Mouse (Mus musculus) limb, embryonic 15.5 days (tissue): ENCODE results near the gene Xpo4. TPM values are rescaled to one million over a fixed set of nuclear protein-coding genes. Genes with fewer than 3 reads are reported as not detected.
A peak's percentile ranks its signal among the peaks of the same experiment; 100 is the strongest.
"Not testable (repeated sequence)": the region's sequence is repeated elsewhere in the genome, so short reads cannot be mapped to it uniquely, and the experiment has no call there.

Source experiments
- ATAC-seq: fragments of 200-750 bp; cut with Nextera tagmentation; 2 replicates; pipeline ENCODE4 v1.8.0; 2017; ENCODE audit warnings: low read depth, moderate TSS enrichment; ENCODE audit not compliant: insufficient number of reproducible peaks, low FRiP score, low TSS enrichment
- H3K27ac ChIP-seq: fragments of 300-500 bp; sonication (generic); 2 replicates; pipeline ENCODE4 v1.5.1; 2015; ENCODE audit warnings: moderate library complexity, mild to moderate bottlenecking, inconsistent platforms
- H3K27me3 ChIP-seq: fragments of 300-500 bp; sonication (generic); 2 replicates; pipeline ENCODE4 v1.6.1; 2015; ENCODE audit warnings: inconsistent platforms
- H3K36me3 ChIP-seq: fragments of 300-500 bp; sonication (generic); 2 replicates; pipeline ENCODE4 v1.6.1; 2015; ENCODE audit warnings: inconsistent platforms
- H3K4me1 ChIP-seq: fragments of 300-500 bp; sonication (generic); 2 replicates; pipeline ENCODE4 v1.6.1; 2015; ENCODE audit warnings: inconsistent platforms
- H3K4me2 ChIP-seq: fragments of 300-500 bp; sonication (generic); 2 replicates; pipeline ENCODE4 v1.6.1; 2015; ENCODE audit warnings: mild to moderate bottlenecking, inconsistent platforms
- H3K4me3 ChIP-seq: fragments of 300-500 bp; sonication (generic); 2 replicates; pipeline ENCODE4 v1.5.1; 2015; ENCODE audit warnings: mild to moderate bottlenecking, inconsistent platforms
- H3K9ac ChIP-seq: fragments of 300-500 bp; sonication (generic); 2 replicates; pipeline ENCODE4 v1.6.1; 2015; ENCODE audit warnings: inconsistent platforms
- H3K9me3 ChIP-seq: fragments of 300-500 bp; sonication (generic); 2 replicates; pipeline ENCODE4 v1.6.1; 2016; ENCODE audit warnings: inconsistent platforms
- WGBS: fragments of 180-500 bp; shearing (Covaris S2); methylation state at CpG from one replicate; pipeline ENCODE4 v1.1.7; 2015; 5-methylcytosine and 5-hydroxymethylcytosine counted together
- polyA plus RNA-seq: library from polyadenylated mRNA; unstranded; fragments of >200 nt; fragmentation: Nextera tagmentation; extraction: Ambion mirVana; gene quantifications from 2 replicates; pipeline ENCODE4 v1.2.1, GENCODE M21; 2015

The Xpo4 gene
- polyA plus RNA-seq, 1 experiment from 2014 or later = 18.7 TPM

DNA sequence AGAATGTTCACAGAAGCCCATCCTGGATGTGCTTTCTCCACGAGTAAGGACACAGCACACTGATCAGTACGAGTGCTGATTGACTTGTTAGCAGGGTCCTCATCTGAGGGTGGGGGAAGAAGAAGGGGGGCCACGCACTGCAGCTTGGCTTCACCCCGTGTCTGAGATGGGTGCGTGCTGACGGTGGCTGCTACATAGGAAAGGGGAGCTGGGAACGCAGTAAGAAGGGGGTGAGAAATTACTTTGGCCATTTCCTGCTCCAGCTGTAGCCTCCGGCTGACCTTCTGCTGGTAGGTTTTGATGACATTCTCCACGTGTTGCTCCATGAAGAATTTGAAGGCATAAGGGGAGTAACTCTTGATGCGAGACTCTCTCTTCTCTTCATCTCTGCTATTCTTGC, 33.8 kb upstream of the Xpo4 start:
- Histone ChIP-seq H3K36me3 (peaks cover 79% of the 10 kb centered on the region), H3K9me3 (no peaks in the 10 kb centered on the region), H3K9ac (no peak overlapping the region), H3K4me2 (no peak overlapping the region), H3K27me3 (no peaks in the 10 kb centered on the region), H3K4me3 (no peak overlapping the region), H3K4me1 (peaks cover 3% of the 10 kb centered on the region; the same call in 1 of the 2 replicates), H3K27ac (no peak overlapping the region)
- ATAC-seq = no peak
- WGBS = 91% methylated on average over 10 of the region's 10 CpGs

DNA sequence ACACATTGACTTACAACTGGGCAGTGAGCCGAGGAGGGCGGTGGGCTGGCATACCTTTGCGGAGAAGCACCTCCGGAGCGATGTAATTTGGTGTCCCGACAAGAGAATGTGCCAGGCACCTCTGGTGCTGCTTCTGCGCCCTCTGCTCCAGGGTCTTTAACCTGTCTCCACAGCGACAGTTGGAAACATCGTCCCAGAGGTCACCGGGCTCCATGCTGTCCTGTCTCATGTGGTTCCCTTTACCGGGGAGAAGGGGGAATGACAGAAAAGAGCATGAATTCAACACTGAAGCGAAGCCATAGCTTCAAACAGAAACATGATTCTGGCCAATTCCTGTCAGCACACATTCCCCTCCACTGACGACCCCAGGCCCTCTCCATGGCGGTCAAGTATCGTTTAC, 30.8 kb upstream of the Xpo4 start:
- H3K4me3 ChIP-seq = no peak overlapping the region
- 89% methylated on average over 15 of the region's 15 CpGs for WGBS
- no peak for ATAC-seq

DNA sequence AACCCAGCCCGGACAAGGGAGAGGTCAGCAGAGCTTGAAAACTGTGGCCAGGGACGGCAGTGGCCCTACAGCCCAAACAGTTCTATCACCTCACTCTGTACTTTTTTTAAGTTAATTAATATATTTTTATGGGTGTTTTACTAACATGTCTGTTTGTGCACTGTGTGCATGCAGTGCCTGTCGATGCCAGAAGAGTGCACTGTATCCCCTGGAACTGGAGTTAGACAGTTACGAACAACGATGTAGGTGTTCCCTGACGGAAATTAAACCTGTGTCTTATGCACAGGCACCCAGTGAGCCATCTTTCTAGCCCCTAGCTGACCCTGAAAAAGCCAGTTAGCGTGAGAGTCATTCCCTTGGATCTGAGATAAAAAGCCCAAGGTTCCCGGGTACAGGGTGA, 30.3 kb upstream of the Xpo4 start:
- Histone ChIP-seq H3K9me3 (no peaks in the 10 kb centered on the region), H3K27ac (no peak overlapping the region), H3K4me2 (no peak overlapping the region), H3K36me3 (peaks cover 85% of the 10 kb centered on the region), H3K4me3 (no peak overlapping the region), H3K4me1 (no peaks in the 10 kb centered on the region), H3K9ac (no peak overlapping the region), H3K27me3 (no peaks in the 10 kb centered on the region)
- no peak for ATAC-seq
- WGBS = 87% methylated on average over 8 of the region's 8 CpGs

More for the DNA sequence above, 30.8 kb upstream of the Xpo4 start:
- Histone ChIP-seq H3K27me3 (no peaks in the 10 kb centered on the region), H3K4me1 (no peaks in the 10 kb centered on the region), H3K4me2 (no peak overlapping the region), H3K27ac (no peak overlapping the region), H3K36me3 (peaks cover 81% of the 10 kb centered on the region), H3K9me3 (no peaks in the 10 kb centered on the region), H3K9ac (no peak overlapping the region)

DNA sequence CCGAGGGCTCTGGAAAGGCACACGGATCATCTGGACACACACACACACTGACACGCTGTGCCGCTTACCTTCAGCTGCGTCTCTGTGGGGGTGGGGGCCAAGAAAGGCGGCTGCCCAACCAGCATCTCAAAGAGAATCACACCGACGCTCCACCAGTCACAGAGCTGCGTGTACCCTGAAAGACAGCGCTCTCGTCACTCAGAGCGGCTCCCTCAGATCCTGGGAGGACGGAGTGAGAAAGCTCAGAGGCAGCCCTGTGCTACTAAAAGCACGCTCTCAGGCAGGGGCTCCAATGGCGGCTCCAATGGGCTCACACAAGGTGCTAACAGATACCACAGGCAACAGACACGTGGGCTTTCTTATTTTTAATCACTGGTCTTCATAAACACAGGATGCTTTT, 29.0 kb upstream of the Xpo4 start:
- no peaks in the 10 kb centered on the region for H3K27me3 ChIP-seq
- 84% methylated on average over 16 of the region's 16 CpGs for WGBS
- H3K36me3 ChIP-seq = peaks cover 82% of the 10 kb centered on the region
- H3K9me3 ChIP-seq = no peaks in the 10 kb centered on the region
- no peak overlapping the region for H3K9ac ChIP-seq
- H3K4me3 ChIP-seq = no peak overlapping the region
- ATAC-seq = no peak
- H3K4me2 ChIP-seq = no peak overlapping the region
- no peak overlapping the region for H3K27ac ChIP-seq
- no peaks in the 10 kb centered on the region for H3K4me1 ChIP-seq

DNA sequence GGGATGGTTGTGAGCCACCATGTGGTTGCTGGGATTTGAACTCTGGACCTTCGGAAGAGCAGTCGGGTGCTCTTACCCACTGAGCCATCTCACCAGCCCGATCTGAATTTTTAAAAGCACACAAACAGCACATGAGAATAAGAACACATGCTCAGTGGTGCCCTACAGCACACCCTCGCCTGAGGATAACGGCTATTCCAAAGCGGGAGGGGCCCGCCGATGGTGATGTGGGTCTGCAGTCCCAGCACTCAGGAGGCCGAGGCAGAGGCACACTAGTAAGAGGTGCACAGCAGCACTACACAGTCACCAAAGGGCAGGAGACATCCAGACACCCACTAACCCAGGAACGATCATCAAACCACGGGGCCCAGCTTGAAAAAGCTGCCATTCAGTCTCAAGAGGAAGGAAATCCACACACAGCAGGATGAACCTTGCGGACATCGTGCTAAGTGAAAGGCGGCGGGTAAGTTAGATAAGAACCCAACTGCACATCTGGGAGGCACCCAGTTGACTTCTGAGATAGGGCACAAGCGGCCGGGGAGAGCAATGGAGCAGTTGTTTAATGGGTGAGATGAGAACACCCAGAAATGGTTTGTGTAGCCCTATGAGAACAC, 27.4 kb upstream of the Xpo4 start:
- Histone ChIP-seq H3K9ac (no peak overlapping the region), H3K4me3 (no peak overlapping the region), H3K9me3 (no peaks in the 10 kb centered on the region), H3K27ac (no peak overlapping the region), H3K4me1 (no peaks in the 10 kb centered on the region), H3K4me2 (no peak overlapping the region), H3K36me3 (peaks cover 83% of the 10 kb centered on the region), H3K27me3 (no peaks in the 10 kb centered on the region)
- WGBS = 93% methylated on average over 17 of the region's 17 CpGs
- ATAC-seq = no peak

DNA sequence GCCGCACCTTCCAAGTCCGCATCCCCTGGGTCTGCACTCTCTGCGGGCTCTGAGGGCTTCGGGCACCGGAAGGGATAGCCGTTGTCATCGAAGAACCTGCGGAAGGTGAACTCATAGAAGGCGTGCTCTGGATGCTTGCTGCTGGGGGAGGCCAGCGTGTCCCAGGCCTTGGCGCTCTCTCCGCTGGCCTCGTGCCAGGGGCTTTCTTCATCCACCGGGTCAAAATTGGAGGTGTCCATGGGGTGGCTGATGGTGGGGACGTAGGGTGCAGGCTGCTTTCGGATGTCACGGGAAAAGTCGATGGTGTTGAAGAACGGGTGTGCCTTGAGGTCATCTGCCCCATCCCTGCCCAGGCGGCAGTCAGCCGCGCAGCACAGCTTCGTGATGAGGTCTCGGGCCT, 26.1 kb upstream of the Xpo4 start:
- Histone ChIP-seq H3K27ac (no peak overlapping the region), H3K4me2 (no peak overlapping the region), H3K4me3 (no peak overlapping the region), H3K27me3 (no peaks in the 10 kb centered on the region), H3K9ac (no peak overlapping the region), H3K9me3 (no peaks in the 10 kb centered on the region), H3K36me3 (peaks cover 72% of the 10 kb centered on the region), H3K4me1 (no peaks in the 10 kb centered on the region)
- WGBS = 95% methylated on average over 24 of the region's 24 CpGs
- ATAC-seq = no peak

DNA sequence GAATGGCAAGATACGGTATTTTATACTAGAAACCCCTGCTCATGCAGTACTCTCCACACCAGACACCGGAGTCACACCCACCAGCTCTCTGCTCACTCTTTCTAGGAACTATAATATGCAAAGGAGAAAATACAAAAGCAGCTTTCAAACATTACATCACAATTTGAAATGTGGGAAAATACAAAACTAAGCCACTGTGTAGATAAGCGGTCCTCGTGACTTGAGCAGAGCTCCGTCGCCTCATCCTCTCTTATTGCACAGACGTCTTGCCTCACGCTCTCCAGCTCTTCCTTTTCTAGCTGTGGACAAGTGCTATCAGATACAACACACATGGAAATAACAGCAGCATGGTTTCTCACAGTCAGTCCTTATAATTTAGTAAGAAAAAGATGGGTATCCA, 25.5 kb upstream of the Xpo4 start:
- Histone ChIP-seq H3K4me1 (no peaks in the 10 kb centered on the region), H3K9me3 (no peaks in the 10 kb centered on the region), H3K36me3 (peaks cover 66% of the 10 kb centered on the region), H3K4me3 (no peak overlapping the region), H3K9ac (no peak overlapping the region), H3K4me2 (no peak overlapping the region), H3K27me3 (no peaks in the 10 kb centered on the region), H3K27ac (no peak overlapping the region)
- WGBS = 92% methylated on average over 8 of the region's 8 CpGs
- ATAC-seq = no peak

DNA sequence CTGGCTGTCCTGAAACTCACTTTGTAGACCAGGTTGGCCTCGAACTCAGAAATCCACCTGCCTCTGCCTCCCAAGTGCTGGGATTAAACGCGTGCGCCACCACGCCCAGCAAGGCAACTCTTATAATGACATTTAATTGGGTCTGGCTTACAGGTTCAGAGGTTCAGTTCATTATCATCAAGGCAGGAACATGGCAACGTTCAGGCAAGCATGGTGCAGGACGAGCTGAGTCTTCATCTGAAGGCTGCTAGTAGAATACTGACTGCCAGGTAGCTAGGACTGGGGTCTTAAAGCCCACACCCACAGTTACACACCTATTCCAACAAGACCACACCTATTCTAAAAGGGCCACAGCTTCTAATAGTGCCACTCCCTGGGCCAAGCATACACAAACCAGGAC, 22.8 kb upstream of the Xpo4 start:
- not testable (repeated sequence) for H3K9me3 ChIP-seq, ATAC-seq, H3K27ac ChIP-seq, H3K27me3 ChIP-seq, H3K4me3 ChIP-seq, H3K9ac ChIP-seq, H3K4me1 ChIP-seq, H3K4me2 ChIP-seq
- WGBS = 92% methylated on average over 7 of the region's 7 CpGs
- H3K36me3 ChIP-seq = peaks cover 43% of the 10 kb centered on the region

DNA sequence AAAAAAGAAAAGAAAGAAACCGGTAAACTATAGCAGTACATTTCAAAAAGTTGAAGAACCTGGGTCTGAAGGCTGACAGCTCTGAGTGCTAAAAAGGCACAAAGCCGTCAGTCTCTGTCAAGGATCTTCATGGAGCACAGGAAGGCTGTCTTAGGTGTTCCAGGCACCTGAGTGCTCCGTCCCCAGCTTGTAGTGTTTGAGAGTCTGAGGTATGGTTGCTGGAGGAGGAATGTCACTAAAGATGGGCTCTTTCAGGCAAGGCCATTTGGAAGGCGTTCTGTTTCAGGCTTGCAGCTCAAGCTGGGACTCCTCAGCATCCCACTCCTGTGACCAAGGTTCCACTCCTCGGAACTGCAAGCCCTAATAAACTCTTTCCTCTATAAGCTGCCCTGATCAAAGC, 22.2 kb upstream of the Xpo4 start:
- Histone ChIP-seq H3K4me1 (no peaks in the 10 kb centered on the region), H3K9ac (no peak overlapping the region), H3K27me3 (no peaks in the 10 kb centered on the region), H3K9me3 (no peaks in the 10 kb centered on the region), H3K4me3 (no peak overlapping the region), H3K36me3 (peaks cover 38% of the 10 kb centered on the region), H3K4me2 (no peak overlapping the region), H3K27ac (peak overlapping the region; percentile 43; the same call in 1 of the 2 replicates)
- ATAC-seq = no peak
- WGBS = 85% methylated on average over 5 of the region's 5 CpGs

DNA sequence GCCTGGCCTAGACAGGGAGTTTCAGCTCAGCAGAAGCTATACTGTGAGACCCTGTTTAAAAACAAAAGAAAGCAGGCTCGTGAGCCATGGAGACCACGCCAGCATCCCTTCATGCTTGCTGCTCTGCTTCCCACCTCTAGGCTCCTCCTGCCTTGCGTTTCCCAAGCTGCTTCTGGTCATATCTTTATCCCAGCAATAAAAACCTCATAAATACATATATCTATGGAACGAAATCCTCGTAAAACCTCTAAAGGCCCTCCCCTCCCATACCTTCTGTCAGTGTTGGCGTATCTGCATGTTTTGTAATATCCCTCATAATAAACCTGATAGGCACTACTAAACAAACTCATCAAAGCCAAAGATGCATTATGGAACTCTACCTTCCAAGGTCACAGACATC, 21.4 kb upstream of the Xpo4 start:
- no peak overlapping the region for H3K4me2 ChIP-seq
- no peaks in the 10 kb centered on the region for H3K27me3 ChIP-seq
- H3K9me3 ChIP-seq = no peaks in the 10 kb centered on the region
- H3K9ac ChIP-seq = no peak overlapping the region
- no peaks in the 10 kb centered on the region for H3K4me1 ChIP-seq
- H3K27ac ChIP-seq = no peak overlapping the region
- ATAC-seq = no peak
- peaks cover 32% of the 10 kb centered on the region for H3K36me3 ChIP-seq
- 72% methylated on average over 6 of the region's 6 CpGs for WGBS
- H3K4me3 ChIP-seq = no peak overlapping the region

DNA sequence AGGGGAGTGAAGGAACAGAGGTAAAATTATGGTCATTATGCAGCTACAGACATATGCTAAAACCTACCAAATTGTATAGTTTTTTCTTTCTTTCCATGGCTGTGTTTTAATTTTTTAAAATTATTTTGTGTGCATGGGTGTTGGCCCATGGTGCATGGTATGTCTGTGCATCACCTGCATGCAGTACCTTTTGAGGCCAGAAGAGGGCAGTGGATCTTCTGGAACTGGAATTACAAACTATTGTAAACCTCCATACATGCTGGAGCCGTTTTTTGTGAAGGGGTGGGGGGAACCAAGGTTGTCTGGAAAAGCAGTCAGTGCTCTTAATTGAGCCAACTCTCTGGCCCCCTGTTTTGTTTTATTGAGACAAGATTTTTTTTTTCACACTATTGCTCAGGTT, 19.3 kb upstream of the Xpo4 start:
- Histone ChIP-seq H3K4me3 (no peak overlapping the region), H3K36me3 (peaks cover 13% of the 10 kb centered on the region), H3K9ac (no peak overlapping the region), H3K9me3 (no peaks in the 10 kb centered on the region), H3K27me3 (no peaks in the 10 kb centered on the region), H3K27ac (no peak overlapping the region), H3K4me2 (no peak overlapping the region), H3K4me1 (no peaks in the 10 kb centered on the region)
- WGBS = 0% methylated on average over 1 of the region's 1 CpGs
- no peak for ATAC-seq

DNA sequence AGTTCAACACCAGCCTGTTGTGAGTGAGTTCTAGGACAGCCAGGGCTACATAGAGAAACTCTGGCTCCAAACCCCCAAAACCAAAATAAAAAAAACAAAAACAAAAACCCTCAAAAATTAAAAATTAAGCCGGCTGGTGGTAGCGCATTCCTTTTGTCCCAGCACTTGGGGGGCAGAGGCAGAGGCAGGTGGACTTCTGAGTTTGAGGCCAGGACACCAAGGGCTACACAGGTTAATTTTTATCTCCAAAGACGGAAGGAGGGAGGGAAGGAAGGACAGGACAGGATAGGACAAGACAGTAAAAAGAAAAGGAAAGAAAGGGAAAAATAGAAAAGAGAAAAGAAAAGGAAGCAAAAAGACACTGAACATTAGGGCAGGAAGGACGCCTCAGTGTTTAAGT, 17.5 kb upstream of the Xpo4 start:
- ATAC-seq = no peak
- H3K4me2 ChIP-seq = no peak overlapping the region

DNA sequence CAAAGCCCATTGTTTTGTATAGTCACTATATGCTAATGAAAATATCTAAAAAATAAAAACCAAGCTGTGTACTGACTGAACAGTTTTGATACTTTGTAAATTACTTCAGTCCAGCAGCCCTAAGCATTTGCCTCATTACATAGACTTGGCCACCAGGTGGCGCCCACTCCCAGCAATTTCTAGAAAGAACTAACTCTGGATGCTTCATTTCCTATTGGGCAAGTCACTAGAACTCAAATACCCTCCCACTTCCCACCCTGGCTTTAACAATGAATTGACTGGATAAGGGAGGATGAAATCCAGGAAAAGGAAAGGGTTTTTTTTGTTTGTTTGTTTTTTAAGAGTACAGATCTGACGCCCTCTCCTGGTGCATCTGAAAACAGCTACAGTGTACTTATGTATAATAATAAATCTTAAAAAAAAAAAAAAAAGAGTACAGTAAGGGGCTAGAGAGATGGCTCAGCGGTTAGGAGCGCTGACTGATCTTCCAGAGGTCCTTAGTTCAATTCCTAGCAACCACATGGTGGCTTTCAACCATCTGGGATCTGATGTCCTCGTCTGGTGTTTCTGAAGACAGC, 14.8 kb upstream of the Xpo4 start:
- no peak overlapping the region for H3K4me3 ChIP-seq
- no peak for ATAC-seq
- no peaks in the 10 kb centered on the region for H3K4me1 ChIP-seq
- no peaks in the 10 kb centered on the region for H3K27me3 ChIP-seq
- 40% methylated on average over 5 of the region's 5 CpGs for WGBS
- no peak overlapping the region for H3K27ac ChIP-seq
- no peak overlapping the region for H3K4me2 ChIP-seq
- H3K9me3 ChIP-seq = no peaks in the 10 kb centered on the region
- no peaks in the 10 kb centered on the region for H3K36me3 ChIP-seq
- H3K9ac ChIP-seq = no peak overlapping the region

More for the DNA sequence above, 17.5 kb upstream of the Xpo4 start:
- 90% methylated on average over 4 of the region's 4 CpGs for WGBS
- H3K9me3 ChIP-seq = no peaks in the 10 kb centered on the region
- H3K27me3 ChIP-seq = no peaks in the 10 kb centered on the region
- no peak overlapping the region for H3K9ac ChIP-seq
- no peaks in the 10 kb centered on the region for H3K36me3 ChIP-seq
- no peak overlapping the region for H3K27ac ChIP-seq
- H3K4me3 ChIP-seq = no peak overlapping the region
- H3K4me1 ChIP-seq = no peaks in the 10 kb centered on the region
